Mouse (Mus musculus) bone marrow macrophage, adult 2 months (primary cell): ENCODE results near the gene Tead1. TPM values are rescaled to one million over a fixed set of nuclear protein-coding genes. Genes with fewer than 3 reads are reported as not detected.

Source experiments
- H3K27ac ChIP-seq: 2 replicates; pipeline ENCODE4 v1.5.1; 2012; ENCODE audit warnings: low read depth, low read length; ENCODE audit not compliant: insufficient read depth
- H3K4me1 ChIP-seq: 2 replicates; pipeline ENCODE4 v1.6.1; 2012; ENCODE audit warnings: low read length; ENCODE audit not compliant: control insufficient read depth, insufficient read depth
- H3K4me3 ChIP-seq: 2 replicates; pipeline ENCODE4 v1.5.1; 2012; ENCODE audit warnings: mild to moderate bottlenecking, low read length, moderate library complexity; ENCODE audit not compliant: insufficient read depth
- CTCF ChIP-seq: IDR thresholded peaks from 2 replicates; pipeline ENCODE4 v1.5.1; 2012; ENCODE audit warnings: low read depth, mild to moderate bottlenecking, low read length, moderate library complexity
- POLR2A ChIP-seq: IDR thresholded peaks from 2 replicates; pipeline ENCODE4 v1.6.1; 2012; ENCODE audit warnings: mild to moderate bottlenecking, low read depth, low read length, borderline replicate concordance
- polyA plus RNA-seq: library from polyadenylated mRNA; stranded (reverse); fragments of >200 nt; gene quantifications from 2 replicates; pipeline ENCODE4 v1.2.4, GENCODE M21; 2012; ENCODE audit not compliant: missing spikeins, insufficient read depth, insufficient read length

The Tead1 gene
- 0.67 and 0.93 TPM in 2 replicates for polyA plus RNA-seq

DNA sequence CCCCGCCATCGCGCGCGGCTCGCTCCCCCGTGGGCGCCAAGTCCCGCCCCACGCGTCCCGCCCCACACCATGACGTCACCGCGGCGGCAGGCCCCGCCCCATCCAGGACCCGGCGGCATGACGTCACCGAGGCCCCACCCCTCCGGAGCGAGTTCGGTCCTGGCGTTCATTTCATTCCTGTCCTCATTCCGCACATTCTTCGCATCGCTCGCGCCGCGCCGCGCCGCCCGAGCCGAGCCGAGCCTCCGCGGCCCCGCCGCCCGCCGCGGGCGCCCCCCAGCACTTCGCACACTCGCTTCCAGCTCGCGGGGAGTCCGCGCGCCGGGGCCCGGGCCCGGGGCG lies at the start of gene Tead1:
Tead1 (plus strand) TSS at position 148 of the 342 bp plus-strand sequence.
- Histone ChIP-seq H3K27ac (no peak within 1 kb of the TSS), H3K4me3 (peak within 1 kb of the TSS; percentile 35), H3K4me1 (no peaks in the 10 kb centered on the region)
- TF ChIP-seq POLR2A = no peak

- H3K27ac ChIP-seq = no peak overlapping the region
- H3K4me3 ChIP-seq = no peak overlapping the region
- H3K4me1 ChIP-seq = no peaks in the 10 kb centered on the region
- TF ChIP-seq CTCF (no peak), POLR2A (no peak)
Observed at GRCm38 (mm10) chr7:112634505-112635213, 44.5 kb upstream of the Tead1 start.

GRCm38 (mm10) chr7:112635936-112636335 lies 43.2 kb upstream of the Tead1 start:
- Histone ChIP-seq H3K27ac (no peak overlapping the region), H3K4me3 (no peak overlapping the region), H3K4me1 (no peaks in the 10 kb centered on the region)
- TF ChIP-seq POLR2A = no peak
- TF ChIP-seq CTCF = no peak

DNA sequence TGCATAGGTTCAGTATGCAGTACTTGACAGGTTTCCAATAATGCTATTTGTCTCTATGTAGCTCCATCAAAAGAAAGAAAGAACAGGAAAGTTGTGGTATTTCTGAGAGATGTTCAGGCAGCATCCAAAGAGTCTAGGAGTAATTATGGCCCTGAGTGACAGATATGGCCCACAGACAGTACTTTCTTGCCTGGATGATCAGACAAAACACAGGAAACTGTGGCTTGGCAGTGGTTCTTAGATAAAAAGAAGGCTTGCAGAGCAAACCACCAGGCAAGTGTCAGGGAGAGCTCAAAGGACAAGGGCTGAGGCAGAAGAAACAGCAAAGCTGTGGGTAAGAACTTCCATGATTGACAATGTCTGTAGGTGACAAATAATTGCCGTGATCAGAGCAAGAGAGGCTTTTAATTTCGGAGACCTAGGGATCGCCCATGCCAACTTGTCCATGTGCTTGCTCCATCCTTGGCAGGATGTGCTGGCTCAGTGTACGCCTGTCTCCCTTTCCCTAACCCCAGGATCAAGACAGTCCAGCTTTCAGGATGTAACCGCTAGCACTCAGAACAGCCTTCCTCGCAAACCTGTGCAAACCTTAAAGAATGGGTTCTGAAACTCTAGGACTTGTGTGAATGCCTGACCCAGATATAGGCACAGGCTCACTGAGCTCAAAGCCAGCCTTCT lies 35.1 kb upstream of the Tead1 start:
- H3K4me3 ChIP-seq = no peak overlapping the region
- no peak overlapping the region for H3K27ac ChIP-seq
- no peak for TF ChIP-seq CTCF
- no peak for TF ChIP-seq POLR2A
- no peaks in the 10 kb centered on the region for H3K4me1 ChIP-seq

DNA sequence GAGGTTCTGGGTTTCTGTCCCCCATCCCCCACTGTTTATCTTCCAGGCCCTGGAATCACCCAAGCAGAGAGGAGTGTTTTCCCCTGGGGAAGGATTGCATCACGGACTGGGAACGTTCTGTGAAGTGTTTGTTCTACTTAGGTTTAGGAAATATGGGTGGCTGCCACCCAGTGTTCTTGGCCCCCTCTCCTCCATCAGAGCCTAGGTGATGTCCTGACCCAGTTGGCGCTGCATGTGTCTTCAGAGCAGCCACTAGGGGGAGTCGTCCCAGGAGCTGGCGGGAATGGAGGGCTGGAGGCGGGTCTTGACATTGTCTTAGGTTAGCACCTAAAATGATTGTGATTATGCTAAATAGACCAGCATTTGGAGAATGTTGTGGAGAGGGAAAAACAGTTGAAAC lies 34.4 kb upstream of the Tead1 start:
- Histone ChIP-seq H3K4me3 (no peak overlapping the region), H3K4me1 (no peaks in the 10 kb centered on the region), H3K27ac (no peak overlapping the region)
- TF ChIP-seq CTCF = no peak
- TF ChIP-seq POLR2A = no peak

DNA sequence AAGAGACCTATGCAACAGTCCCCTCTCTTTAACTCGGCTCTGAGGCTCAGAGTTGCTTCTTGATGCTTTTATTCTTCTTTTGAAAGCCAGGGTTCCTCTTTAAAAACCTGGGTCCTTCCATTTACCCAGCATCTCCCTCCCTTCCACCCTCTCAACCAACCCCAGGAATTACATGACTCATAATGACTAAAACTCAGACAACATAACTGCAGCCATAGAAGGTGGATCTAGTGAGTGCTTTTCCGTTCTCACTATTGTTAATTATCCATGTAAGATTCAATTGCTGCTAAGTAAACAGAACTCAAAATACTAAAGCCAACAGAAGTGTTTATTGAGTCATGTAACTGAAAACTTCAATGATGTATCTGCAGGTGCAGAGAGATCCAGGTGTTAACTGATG lies 33.4 kb upstream of the Tead1 start:
- H3K27ac ChIP-seq = no peak overlapping the region
- TF ChIP-seq CTCF (no peak), POLR2A (no peak)
- no peaks in the 10 kb centered on the region for H3K4me1 ChIP-seq
- H3K4me3 ChIP-seq = no peak overlapping the region

DNA sequence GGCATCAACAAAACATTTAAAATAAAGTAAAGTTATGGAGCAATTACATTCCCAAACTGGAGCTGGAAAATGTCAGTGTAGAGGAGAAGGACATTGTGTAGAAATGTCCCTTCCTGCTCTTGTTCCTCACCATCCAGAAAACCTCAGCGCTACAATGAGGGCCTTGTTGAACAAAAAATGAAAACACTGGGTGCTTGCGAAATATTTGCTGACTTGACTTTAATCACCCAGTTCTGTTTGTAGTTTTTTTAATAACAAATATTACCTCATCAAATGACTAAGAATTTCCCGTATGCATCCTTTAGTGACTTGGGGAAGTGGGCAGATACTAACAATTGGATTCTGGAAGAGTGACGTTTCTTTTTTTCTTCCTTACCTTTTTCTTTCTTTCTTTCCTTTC lies 31.7 kb upstream of the Tead1 start:
- Histone ChIP-seq H3K4me1 (no peaks in the 10 kb centered on the region), H3K27ac (no peak overlapping the region), H3K4me3 (no peak overlapping the region)
- TF ChIP-seq CTCF = no peak
- no peak for TF ChIP-seq POLR2A

- H3K27ac ChIP-seq = no peak overlapping the region
- no peaks in the 10 kb centered on the region for H3K4me1 ChIP-seq
- TF ChIP-seq CTCF (no peak), POLR2A (no peak)
- no peak overlapping the region for H3K4me3 ChIP-seq
Observed at GRCm38 (mm10) chr7:112656141-112656662, 22.9 kb upstream of the Tead1 start.

DNA sequence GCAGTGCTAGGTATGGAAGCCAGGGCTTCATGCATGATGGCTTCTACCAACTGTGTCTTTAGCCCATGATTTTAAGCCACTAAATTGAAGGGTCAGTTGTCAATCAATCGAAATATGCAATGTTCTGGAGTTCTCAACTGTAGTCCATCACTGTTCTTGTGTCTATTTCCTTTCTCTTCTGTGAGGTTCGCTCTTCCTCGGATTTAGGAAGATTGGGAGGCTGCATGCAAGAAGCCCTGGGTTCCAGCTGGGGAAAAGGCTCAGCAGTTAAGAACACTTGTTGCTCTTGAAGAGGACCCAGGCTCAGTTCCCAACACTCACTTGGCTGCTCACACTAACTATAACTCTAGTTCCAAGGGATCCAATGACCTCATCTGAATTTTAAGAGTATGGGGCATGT lies 20.2 kb upstream of the Tead1 start:
- TF ChIP-seq CTCF (no peak), POLR2A (no peak)
- Histone ChIP-seq H3K4me1 (no peaks in the 10 kb centered on the region), H3K27ac (no peak overlapping the region)

DNA sequence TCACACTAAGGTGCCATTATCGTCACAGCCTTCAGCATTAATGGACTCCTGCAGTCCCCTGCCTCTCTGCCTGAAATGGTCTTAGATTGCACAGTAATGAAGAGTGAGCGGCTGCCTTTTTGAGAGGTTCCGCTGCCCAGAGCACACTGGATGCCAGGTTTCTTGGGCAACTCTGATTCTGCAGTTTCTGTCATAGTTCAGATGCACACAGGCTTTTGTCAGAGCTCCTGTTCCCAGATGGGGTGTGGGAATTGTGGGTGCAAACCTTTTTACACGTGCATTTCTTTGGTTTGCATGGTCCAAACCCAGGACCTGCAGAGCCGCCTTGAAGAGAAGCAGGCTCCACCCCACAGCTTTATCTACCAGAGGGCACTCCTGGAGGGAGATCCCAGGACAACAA lies 19.3 kb upstream of the Tead1 start:
- Histone ChIP-seq H3K4me1 (no peaks in the 10 kb centered on the region), H3K4me3 (no peak overlapping the region), H3K27ac (no peak overlapping the region)
- TF ChIP-seq POLR2A = no peak
- TF ChIP-seq CTCF = no peak

More for the DNA sequence above, 20.2 kb upstream of the Tead1 start:
- H3K4me3 ChIP-seq = no peak overlapping the region

DNA sequence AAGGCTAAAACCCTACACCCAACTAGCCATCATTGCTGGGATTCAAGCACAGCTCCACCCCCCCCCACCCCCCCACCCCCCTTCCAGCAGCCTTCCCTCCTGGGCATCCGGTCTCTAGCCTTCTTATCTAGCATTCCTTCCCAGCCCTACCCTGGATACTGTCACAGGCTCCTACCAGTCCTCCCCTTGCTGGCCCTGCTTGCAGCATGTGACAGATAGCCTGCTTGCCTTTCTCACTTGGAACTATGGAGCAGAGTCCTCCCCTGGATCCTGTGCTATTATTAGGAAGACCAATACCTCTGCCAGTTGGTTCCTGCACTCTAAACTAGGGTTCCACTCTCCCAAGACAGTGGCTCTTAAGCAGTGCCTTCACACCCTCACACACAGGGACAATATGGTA lies 18.8 kb upstream of the Tead1 start:
- TF ChIP-seq CTCF (no peak), POLR2A (no peak)
- H3K27ac ChIP-seq = no peak overlapping the region
- H3K4me1 ChIP-seq = no peaks in the 10 kb centered on the region
- H3K4me3 ChIP-seq = no peak overlapping the region
